Mouse (Mus musculus): ENCODE results near the gene Tstd3. TPM values are rescaled to one million over a fixed set of nuclear protein-coding genes. Genes with fewer than 3 reads are reported as not detected.
"Not testable (repeated sequence)": the region's sequence is repeated elsewhere in the genome, so short reads cannot be mapped to it uniquely, and the experiment has no call there.

Gene Tstd3
- total and polyA plus RNA-seq, 3 experiments = 24.6 to 51.0 (median 39.9) TPM

DNA sequence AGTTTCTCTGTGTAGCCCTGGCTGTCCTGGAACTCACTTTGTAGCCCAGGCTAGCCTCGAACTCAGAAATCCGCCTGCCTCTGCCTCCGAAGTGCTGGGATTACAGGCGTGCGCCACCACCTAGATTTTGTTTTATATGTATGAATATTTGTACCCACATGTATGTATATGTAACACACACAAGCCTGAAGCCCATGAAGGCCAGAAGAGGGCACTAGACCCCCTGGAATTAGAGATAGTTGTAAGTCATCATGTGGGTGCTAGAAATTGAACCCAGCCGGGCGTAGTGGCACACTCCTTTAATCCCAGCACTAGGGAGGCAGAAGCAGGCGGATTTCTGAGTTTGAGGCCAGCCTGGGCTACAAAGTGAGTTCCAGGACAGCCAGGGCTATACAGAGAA lies 22.9 kb downstream of the Tstd3 start:
- H3K27ac ChIP-seq (ENCODE audit: insufficient read depth, low read depth); H3K4me3 ChIP-seq (replicated peaks in 1 of 3; ENCODE audit: low read depth in 2 of 3, low read length in 2 of 3, poor library complexity in 1 of 3); H3K4me2 ChIP-seq (ENCODE audit: insufficient read depth, low read depth, poor library complexity, severe bottlenecking); in situ Hi-C loops (cut with MboI; ENCODE audit: low pct_ligation_motif_present, low pct_unique_long_range_greater_than_20kb, low sequenced_read_pairs); H3K9me3 ChIP-seq (replicated peaks; ENCODE audit: low read length); H3K27me3 ChIP-seq (replicated peaks); H3K4me1 ChIP-seq (ENCODE audit: control insufficient read depth in 1 of 2, insufficient read depth in 2 of 2); dilution Hi-C loops (cut with MboI; ENCODE audit: extremely low pct_ligation_motif_present, extremely low pct_unique_long_range_greater_than_20kb, low sequenced_read_pairs); DNase-seq (ENCODE audit: extremely low read depth); H3K79me2 ChIP-seq (replicated peaks; ENCODE audit: control insufficient read depth, extremely low read depth, insufficient read depth, poor library complexity, severe bottlenecking); H3K9ac ChIP-seq (ENCODE audit: insufficient read depth, low read depth): not testable (repeated sequence)
- peaks cover 17 to 45% of the 10 kb centered on the region in 2 experiments for H3K36me3 ChIP-seq (replicated peaks in 1 of 2; ENCODE audit: control insufficient read depth in 1 of 2, insufficient read depth in 1 of 2, low read length in 1 of 2)
- TF ChIP-seq RAD21 (IDR thresholded peaks at IDR 0.05; ENCODE audit: low read depth, low read length) = peak; percentile 1
- peak in 1 of 2 experiments; percentile 21; a peak in 2 of 4 replicates for TF ChIP-seq CTCF (conservative IDR thresholded peaks at IDR 0.05 in 1 of 2, IDR thresholded peaks at IDR 0.05 in 1 of 2; ENCODE audit: low read depth in 2 of 2, low read length in 2 of 2)

DNA sequence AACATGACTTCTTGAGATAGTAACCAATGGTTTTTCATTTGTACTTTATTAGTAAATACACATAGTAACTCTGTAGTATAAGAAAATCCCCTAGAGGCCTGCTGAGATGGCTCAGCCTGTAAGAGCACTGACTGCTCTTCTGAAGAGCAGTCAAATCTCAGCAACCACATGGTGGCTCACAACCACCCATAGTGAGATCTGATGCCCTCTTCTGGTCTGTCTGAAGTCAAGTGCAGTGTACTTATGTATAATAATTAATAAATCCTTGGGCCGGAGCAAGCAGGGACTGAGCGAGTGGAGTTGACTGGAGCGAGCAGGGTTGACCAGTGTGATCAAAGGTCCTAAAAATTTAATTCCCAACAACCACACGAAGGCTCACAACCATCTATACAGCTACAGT lies 27.8 kb downstream of the Tstd3 start:
- Histone ChIP-seq H3K79me2 (replicated peaks; ENCODE audit: control insufficient read depth, extremely low read depth, insufficient read depth, poor library complexity, severe bottlenecking) (no peaks in the 10 kb centered on the region), H3K36me3 (replicated peaks in 1 of 2; ENCODE audit: control insufficient read depth in 1 of 2, insufficient read depth in 1 of 2, low read length in 1 of 2) (peaks cover 19 to 54% of the 10 kb centered on the region in 2 experiments), H3K9me3 (replicated peaks; ENCODE audit: low read length) (no peaks in the 10 kb centered on the region), H3K4me2 (ENCODE audit: insufficient read depth, low read depth, poor library complexity, severe bottlenecking) (no peak overlapping the region), H3K4me1 (ENCODE audit: control insufficient read depth in 1 of 2, insufficient read depth in 2 of 2) (no peaks in the 10 kb centered on the region), H3K27ac (ENCODE audit: insufficient read depth, low read depth) (no peak overlapping the region), H3K9ac (ENCODE audit: insufficient read depth, low read depth) (no peak overlapping the region), H3K4me3 (replicated peaks in 1 of 3; ENCODE audit: low read depth in 2 of 3, low read length in 2 of 3, poor library complexity in 1 of 3) (no peak overlapping the region), H3K27me3 (replicated peaks) (no peaks in the 10 kb centered on the region)
- in situ Hi-C loops (cut with MboI; ENCODE audit: low pct_ligation_motif_present, low pct_unique_long_range_greater_than_20kb, low sequenced_read_pairs) (no loop called here), dilution Hi-C loops (cut with MboI; ENCODE audit: extremely low pct_ligation_motif_present, extremely low pct_unique_long_range_greater_than_20kb, low sequenced_read_pairs) (no loop called here)
- TF ChIP-seq MYC (IDR thresholded peaks at IDR 0.05; ENCODE audit: low read depth, low read length) = peak; percentile 34; the same call in 1 of the 2 replicates
- peak; percentile 20; the same call in 1 of the 2 replicates for TF ChIP-seq SMC3 (IDR thresholded peaks at IDR 0.05; ENCODE audit: low read depth, low read length)
- TF ChIP-seq MAZ (IDR thresholded peaks at IDR 0.05; ENCODE audit: low read depth, low read length) = no peak
- peak in 1 of 2 experiments; percentile 66; a peak in 2 of 4 replicates for TF ChIP-seq CTCF (conservative IDR thresholded peaks at IDR 0.05 in 1 of 2, IDR thresholded peaks at IDR 0.05 in 1 of 2; ENCODE audit: low read depth in 2 of 2, low read length in 2 of 2)
- TF ChIP-seq POLR2A (IDR thresholded peaks at IDR 0.05; ENCODE audit: low read depth, low read length) = no peak
- peak; percentile 20 for DNase-seq (ENCODE audit: extremely low read depth)

DNA sequence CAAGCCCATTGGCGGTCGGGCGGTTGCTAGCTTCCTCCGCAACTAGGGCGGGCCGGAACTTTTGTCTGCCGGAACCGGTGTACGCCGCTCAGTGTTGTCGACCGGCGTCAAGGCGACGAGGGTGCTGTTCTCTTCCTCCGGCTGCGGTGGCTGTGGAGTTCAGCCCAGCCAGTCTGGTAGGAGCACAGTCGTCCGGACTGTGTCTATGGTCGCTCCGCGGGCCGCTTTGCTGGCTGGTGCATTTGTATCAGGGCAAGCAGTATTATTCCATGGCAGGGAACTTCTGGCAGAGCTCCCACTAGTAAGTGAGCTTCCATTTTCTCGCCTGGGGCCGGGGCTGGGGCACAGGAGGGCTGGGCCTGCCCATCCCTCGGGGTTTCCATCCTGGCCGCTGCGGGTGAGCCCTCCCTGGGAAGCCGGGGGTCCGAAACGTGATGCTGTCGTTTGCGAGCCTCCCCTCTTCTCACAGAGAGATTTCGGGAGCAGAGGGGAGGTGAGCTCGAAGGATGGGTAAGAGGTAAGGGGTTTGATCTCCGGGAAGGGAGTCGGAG lies 39.3 kb downstream of the Tstd3 start, which contains the start of gene Ccnc:
Gene Ccnc, plus strand, starts transcription at position 87 of the 551 bp plus-strand sequence.
- Histone ChIP-seq H3K9ac (ENCODE audit: insufficient read depth, low read depth) (peak within 1 kb of the TSS; percentile 79), H3K4me1 (ENCODE audit: control insufficient read depth in 1 of 2, insufficient read depth in 2 of 2) (peaks cover 0 to 7% of the 10 kb centered on the region in 2 experiments; a peak in 2 of 4 replicates), H3K27ac (ENCODE audit: insufficient read depth, low read depth) (no peak within 1 kb of the TSS), H3K9me3 (replicated peaks; ENCODE audit: low read length) (no peaks in the 10 kb centered on the region), H3K4me2 (ENCODE audit: insufficient read depth, low read depth, poor library complexity, severe bottlenecking) (peak within 1 kb of the TSS; percentile 54), H3K79me2 (replicated peaks; ENCODE audit: control insufficient read depth, extremely low read depth, insufficient read depth, poor library complexity, severe bottlenecking) (peaks cover 21% of the 10 kb centered on the region), H3K36me3 (replicated peaks in 1 of 2; ENCODE audit: control insufficient read depth in 1 of 2, insufficient read depth in 1 of 2, low read length in 1 of 2) (peaks cover 0 to 6% of the 10 kb centered on the region in 2 experiments), H3K4me3 (replicated peaks in 1 of 3; ENCODE audit: low read depth in 2 of 3, low read length in 2 of 3, poor library complexity in 1 of 3) (peak within 1 kb of the TSS; percentile 69 to 82 (median 71)), H3K27me3 (replicated peaks) (no peaks in the 10 kb centered on the region)
- dilution Hi-C loops (cut with MboI; ENCODE audit: extremely low pct_ligation_motif_present, extremely low pct_unique_long_range_greater_than_20kb, low sequenced_read_pairs) (no loop called here), in situ Hi-C loops (cut with MboI; ENCODE audit: low pct_ligation_motif_present, low pct_unique_long_range_greater_than_20kb, low sequenced_read_pairs) (no loop called here)
- DNase-seq (ENCODE audit: extremely low read depth) = peak; percentile 90
- TF ChIP-seq E2F4 (IDR thresholded peaks at IDR 0.05; ENCODE audit: insufficient replicate concordance, low read depth, low read length) (no peak), CTCF (conservative IDR thresholded peaks at IDR 0.05 in 1 of 2, IDR thresholded peaks at IDR 0.05 in 1 of 2; ENCODE audit: low read depth in 2 of 2, low read length in 2 of 2) (no peak), GABPA (IDR thresholded peaks at IDR 0.05; ENCODE audit: insufficient replicate concordance, low read depth, low read length) (no peak; the same call in 1 of the 2 replicates), SIN3A (IDR thresholded peaks at IDR 0.05; ENCODE audit: low read length) (peak; percentile 95), MAZ (IDR thresholded peaks at IDR 0.05; ENCODE audit: low read depth, low read length) (peak; percentile 71; the same call in 1 of the 2 replicates), RCOR1 (conservative IDR thresholded peaks at IDR 0.05; ENCODE audit: low read depth, low read length) (0 out of 2 replicates have a peak, but pooled peaks have one; percentile 36), USF2 (conservative IDR thresholded peaks at IDR 0.05; ENCODE audit: low read depth, low read length) (no peak), KAT2A (IDR thresholded peaks at IDR 0.05; ENCODE audit: insufficient replicate concordance, low read length) (peak; percentile 57; the same call in 1 of the 2 replicates), TCF12 (IDR thresholded peaks at IDR 0.05; ENCODE audit: low read depth, low read length) (peak; percentile 97), CHD1 (IDR thresholded peaks at IDR 0.05; ENCODE audit: low read depth, low read length) (no peak), SMC3 (IDR thresholded peaks at IDR 0.05; ENCODE audit: low read depth, low read length) (no peak), ZKSCAN1 (IDR thresholded peaks at IDR 0.05; ENCODE audit: borderline replicate concordance, low read depth, low read length) (no peak), BHLHE40 (IDR thresholded peaks at IDR 0.05; ENCODE audit: low read depth, low read length) (peak; percentile 9; the same call in 1 of the 2 replicates), MAX (IDR thresholded peaks at IDR 0.05; ENCODE audit: low read length) (peak; percentile 61), UBTF (IDR thresholded peaks at IDR 0.05; ENCODE audit: low read depth, low read length) (peak; percentile 98), IRF4 (IDR thresholded peaks at IDR 0.05; ENCODE audit: low read depth, low read length) (peak; percentile 63), POLR2AphosphoS2 (IDR thresholded peaks at IDR 0.05; ENCODE audit: low read depth, low read length) (peak; percentile 74; the same call in 1 of the 2 replicates), ZNF384 (IDR thresholded peaks at IDR 0.05; ENCODE audit: low read depth, low read length) (no peak), ETS1 (conservative IDR thresholded peaks at IDR 0.05; ENCODE audit: low read depth, low read length) (no peak), MYC (IDR thresholded peaks at IDR 0.05; ENCODE audit: low read depth, low read length) (no peak), ELF1 (IDR thresholded peaks at IDR 0.05; ENCODE audit: low read depth, low read length) (peak; percentile 76), PAX5 (IDR thresholded peaks at IDR 0.05; ENCODE audit: low read length) (no peak)
